Mouse (Mus musculus) hindbrain, embryonic 11.5 days (tissue): ENCODE measurements around the gene Tspan32. TPM values are rescaled to one million over a fixed set of nuclear protein-coding genes. Genes with fewer than 3 reads are reported as not detected.

Experiments
- ATAC-seq: fragments of 200-750 bp; cut with Nextera tagmentation; 2 replicates; pipeline ENCODE4 v1.8.0; 2017; ENCODE audit warnings: mild to moderate bottlenecking, moderate TSS enrichment, moderate library complexity; ENCODE audit not compliant: low FRiP score
- DNase-seq: peaks from one replicate; pipeline ENCODE4 v3.0.0-alpha.2; 2015; ENCODE audit warnings: low spot score
- H3K27ac ChIP-seq: fragments of 300-500 bp; sonication (generic); 2 replicates; pipeline ENCODE4 v1.5.1; 2014; ENCODE audit warnings: mild to moderate bottlenecking, low read depth, low read length
- H3K27me3 ChIP-seq: fragments of 300-500 bp; sonication (generic); 2 replicates; pipeline ENCODE4 v1.6.1; 2014; ENCODE audit warnings: mild to moderate bottlenecking, low read length, moderate library complexity, mixed read lengths; ENCODE audit not compliant: control insufficient read depth, insufficient read depth
- H3K36me3 ChIP-seq: fragments of 300-500 bp; sonication (generic); 2 replicates; pipeline ENCODE4 v1.6.1; 2014; ENCODE audit warnings: mild to moderate bottlenecking, low read length, moderate library complexity, mixed read lengths; ENCODE audit not compliant: control insufficient read depth, insufficient read depth
- H3K4me1 ChIP-seq: fragments of 300-500 bp; sonication (generic); replicated peaks from 2 replicates; pipeline ENCODE4 v1.6.1; 2014; ENCODE audit warnings: low read length, mixed read lengths; ENCODE audit not compliant: control insufficient read depth, insufficient read depth
- H3K4me2 ChIP-seq: fragments of 300-500 bp; sonication (generic); replicated peaks from 2 replicates; pipeline ENCODE4 v1.6.1; 2014; ENCODE audit warnings: mild to moderate bottlenecking, low read depth, low read length
- H3K4me3 ChIP-seq: fragments of 300-500 bp; sonication (generic); 2 replicates; pipeline ENCODE4 v1.5.1; 2014; ENCODE audit warnings: low read depth, low read length
- H3K9ac ChIP-seq: fragments of 300-500 bp; sonication (generic); 2 replicates; pipeline ENCODE4 v1.6.1; 2014; ENCODE audit warnings: low read depth, low read length
- H3K9me3 ChIP-seq: fragments of 300-500 bp; sonication (generic); 2 replicates; pipeline ENCODE4 v1.6.1; 2016; ENCODE audit warnings: low read length; ENCODE audit not compliant: control insufficient read depth
- WGBS: fragments of 180-500 bp; shearing (Covaris S2); extraction: QIAGEN DNeasy Blood & Tissue Kit; methylation state at CpG from one replicate; pipeline ENCODE4 v1.1.7; 2014; 5-methylcytosine and 5-hydroxymethylcytosine counted together
- polyA plus RNA-seq: library from polyadenylated mRNA; unstranded; fragments of >200 nt; fragmentation: Nextera tagmentation; extraction: Ambion mirVana; gene quantifications from 2 replicates; pipeline ENCODE4 v1.2.1, GENCODE M21; 2014

Tspan32 gene
- polyA plus RNA-seq, 1 experiment from 2014 or later = 8.3 TPM

DNA sequence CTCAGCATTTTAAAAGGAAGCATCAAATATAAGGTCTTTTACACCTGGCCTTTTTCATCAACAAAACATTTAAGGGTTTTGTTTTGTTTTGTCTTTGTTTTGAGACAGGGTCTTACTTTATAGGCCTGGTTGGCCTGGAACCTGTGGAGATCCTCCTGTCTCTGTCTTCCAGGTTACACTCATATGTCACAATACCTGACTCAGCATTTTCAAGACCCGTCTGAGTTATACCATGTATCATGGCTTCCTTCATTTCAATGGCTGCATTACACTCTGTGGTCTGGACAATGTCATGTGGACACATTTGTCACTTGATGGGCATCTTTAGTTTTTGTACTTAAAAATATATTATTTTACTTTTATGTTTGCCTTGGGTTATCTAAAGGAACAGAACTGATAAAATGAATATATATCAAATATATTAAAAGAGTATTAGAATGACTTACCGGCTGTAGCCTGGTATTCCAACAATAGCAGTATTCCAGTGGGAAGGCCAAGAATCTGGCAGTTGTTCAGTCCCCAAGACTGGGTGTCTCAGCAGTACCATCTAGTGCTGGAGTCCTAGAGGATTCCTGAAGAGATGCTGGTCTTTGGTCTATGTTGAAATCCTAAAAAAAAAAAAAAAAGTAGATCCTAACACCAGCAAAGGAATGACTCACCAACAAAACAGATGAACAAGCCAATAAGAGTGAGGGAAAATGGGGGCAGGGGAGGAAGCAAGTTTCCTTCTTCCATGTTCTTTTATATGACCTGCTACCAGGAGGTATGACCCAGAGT, 39.4 kb downstream of the Tspan32 start:
- no peaks in the 10 kb centered on the region for H3K27me3 ChIP-seq
- no peak overlapping the region for H3K4me3 ChIP-seq
- H3K9me3 ChIP-seq = 0 out of 2 replicates have a peak, but pooled peaks cover 2% of the 10 kb centered on the region
- no peak overlapping the region for H3K4me2 ChIP-seq
- no peaks in the 10 kb centered on the region for H3K4me1 ChIP-seq
- no peak overlapping the region for H3K27ac ChIP-seq
- no peak for DNase-seq
- no peak for ATAC-seq
- no peak overlapping the region for H3K9ac ChIP-seq
- 94% methylated on average over 2 of the region's 2 CpGs for WGBS
- no peaks in the 10 kb centered on the region for H3K36me3 ChIP-seq

DNA sequence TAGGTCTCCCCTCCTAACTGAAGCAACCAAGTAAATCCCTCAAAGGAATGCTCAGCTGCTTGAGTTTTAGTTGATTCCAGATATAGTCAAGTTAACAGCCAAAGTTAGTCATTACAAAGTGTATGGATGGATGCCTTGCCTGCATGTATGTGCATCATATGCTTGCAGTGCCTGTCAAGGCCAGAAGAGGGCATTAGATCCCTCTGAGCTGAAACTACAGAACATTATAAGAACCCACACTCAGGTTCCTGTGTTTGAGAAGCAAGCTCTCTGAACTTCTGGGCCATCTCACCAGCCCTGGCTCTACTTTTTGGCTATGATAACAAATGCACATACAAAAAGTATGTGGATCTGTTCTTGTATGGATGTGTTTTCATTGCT, 40.0 kb downstream of the Tspan32 start:
- DNase-seq (no peak), ATAC-seq (no peak)
- H3K9me3 ChIP-seq = 0 out of 2 replicates have a peak, but pooled peaks cover 2% of the 10 kb centered on the region
- no peak overlapping the region for H3K4me2 ChIP-seq
- no peak overlapping the region for H3K4me3 ChIP-seq
- H3K36me3 ChIP-seq = no peaks in the 10 kb centered on the region
- no peak overlapping the region for H3K9ac ChIP-seq
- no peaks in the 10 kb centered on the region for H3K27me3 ChIP-seq
- no peak overlapping the region for H3K27ac ChIP-seq
- H3K4me1 ChIP-seq = no peaks in the 10 kb centered on the region

DNA sequence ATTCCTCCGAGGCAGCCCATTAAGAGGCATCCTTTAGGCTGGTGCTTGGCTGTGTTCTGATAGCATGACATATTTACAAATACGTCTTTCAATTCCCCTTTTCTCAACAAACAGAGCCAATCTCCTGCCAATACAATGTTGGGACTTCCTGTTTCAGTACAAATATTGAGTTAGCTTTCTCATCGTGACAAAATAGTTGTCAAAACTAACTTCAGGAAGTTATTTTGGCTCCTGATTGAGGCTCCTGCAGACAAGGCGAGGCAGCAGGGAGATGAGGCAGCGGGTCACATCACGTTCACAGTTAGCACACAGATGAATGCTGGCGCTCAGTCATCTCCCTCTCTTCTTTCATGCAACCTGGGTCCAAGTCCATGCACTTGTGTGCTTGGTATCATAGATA, 41.5 kb downstream of the Tspan32 start:
- no peaks in the 10 kb centered on the region for H3K36me3 ChIP-seq
- DNase-seq = no peak
- no peaks in the 10 kb centered on the region for H3K27me3 ChIP-seq
- no peaks in the 10 kb centered on the region for H3K4me1 ChIP-seq
- 0 out of 2 replicates have a peak, but pooled peaks cover 2% of the 10 kb centered on the region for H3K9me3 ChIP-seq
- H3K9ac ChIP-seq = no peak overlapping the region
- no peak for ATAC-seq
- 89% methylated on average over 7 of the region's 7 CpGs for WGBS
- no peak overlapping the region for H3K4me2 ChIP-seq
- no peak overlapping the region for H3K4me3 ChIP-seq
- no peak overlapping the region for H3K27ac ChIP-seq

DNA sequence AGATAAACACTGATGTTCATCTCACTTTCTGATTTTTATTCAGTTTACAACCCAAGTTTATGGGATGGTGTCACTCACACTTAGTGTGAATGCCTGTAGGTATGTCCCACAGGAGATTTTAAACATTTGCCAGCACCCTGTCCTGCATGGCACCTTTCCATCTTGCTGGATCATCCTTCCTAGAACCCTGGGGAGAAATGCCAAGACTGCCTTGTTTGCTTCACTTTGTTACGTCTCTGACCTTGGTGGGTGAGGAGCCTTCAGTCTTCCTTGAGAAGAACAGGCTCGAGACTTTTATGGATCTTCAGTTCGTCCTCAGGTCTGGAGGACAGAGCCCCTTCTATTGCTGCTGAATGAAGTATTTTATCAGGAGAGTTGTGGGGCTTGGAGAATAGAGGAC, 44.5 kb downstream of the Tspan32 start:
- H3K4me1 ChIP-seq = peaks cover 4% of the 10 kb centered on the region
- DNase-seq = no peak
- no peak overlapping the region for H3K4me3 ChIP-seq
- no peak overlapping the region for H3K4me2 ChIP-seq
- H3K36me3 ChIP-seq = no peaks in the 10 kb centered on the region
- H3K27me3 ChIP-seq = no peaks in the 10 kb centered on the region
- H3K9ac ChIP-seq = no peak overlapping the region
- no peak for ATAC-seq
- H3K27ac ChIP-seq = no peak overlapping the region
- 84% methylated on average over 3 of the region's 3 CpGs for WGBS
- H3K9me3 ChIP-seq = 0 out of 2 replicates have a peak, but pooled peaks cover 2% of the 10 kb centered on the region

DNA sequence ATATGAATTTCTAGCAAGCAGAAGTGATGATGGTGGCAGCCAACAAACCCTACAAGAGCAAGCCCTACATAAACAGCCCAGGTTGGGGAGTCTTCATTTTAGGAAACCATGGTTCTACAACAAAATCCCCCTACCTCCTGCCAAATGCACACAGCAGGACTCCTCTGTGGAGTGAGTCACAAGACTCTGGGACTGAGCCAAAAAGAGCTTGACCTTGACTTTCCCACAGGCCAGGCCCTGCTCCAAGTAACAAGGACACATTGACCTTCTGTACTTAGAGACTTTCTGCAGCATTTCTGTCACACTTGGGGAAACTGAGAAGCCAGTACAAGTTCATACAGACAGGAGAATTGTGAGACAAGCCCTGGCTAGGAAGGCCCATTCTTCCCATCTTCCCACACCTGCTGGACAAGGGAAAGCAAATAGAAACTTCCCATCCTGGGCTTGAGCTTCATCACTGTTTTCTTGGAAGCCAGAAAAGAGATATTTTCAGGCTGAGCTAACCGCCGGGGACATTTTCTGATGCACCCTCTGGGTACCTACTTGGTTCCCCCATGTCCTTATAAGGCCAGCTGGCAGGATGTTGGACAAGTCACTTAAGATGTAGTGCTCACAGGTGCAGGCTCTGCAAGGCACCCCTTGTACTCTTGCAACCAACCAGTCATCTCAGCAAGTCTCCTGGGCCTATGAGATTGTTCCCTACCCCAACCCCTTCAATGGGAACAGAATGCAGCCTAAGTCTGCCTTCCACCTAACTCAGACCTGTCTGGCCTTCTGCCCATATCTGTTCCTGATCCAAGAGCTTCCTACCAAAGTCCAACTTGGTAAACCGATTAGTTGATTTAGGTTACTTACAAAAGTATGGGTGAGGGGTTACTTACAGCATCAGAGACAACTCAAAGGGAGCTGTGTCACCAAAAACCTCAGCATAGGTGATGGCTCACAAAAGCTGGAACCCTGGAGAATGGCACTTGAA, 45.3 kb downstream of the Tspan32 start:
- no peaks in the 10 kb centered on the region for H3K36me3 ChIP-seq

DNA sequence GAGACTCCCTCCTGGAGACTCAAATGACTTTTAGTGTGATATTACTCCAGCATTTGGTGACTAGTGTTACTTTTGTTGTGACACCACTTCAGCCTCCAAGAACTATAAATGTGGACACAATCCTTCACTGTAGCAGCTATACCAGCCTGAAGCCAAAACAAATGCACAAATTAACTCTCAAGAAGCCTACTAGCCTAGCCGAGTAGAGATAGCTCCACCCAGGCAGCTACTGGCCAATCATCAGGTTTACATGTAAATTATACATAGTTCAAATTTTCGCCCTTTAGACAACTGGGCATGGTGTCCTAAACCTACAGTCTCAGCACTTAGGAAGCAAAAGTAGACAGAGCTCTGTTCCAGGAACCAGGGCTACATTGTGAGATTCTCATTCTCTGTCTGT, 46.5 kb downstream of the Tspan32 start:
- Histone ChIP-seq H3K27ac (no peak overlapping the region), H3K4me1 (peaks cover 6% of the 10 kb centered on the region), H3K9me3 (no peaks in the 10 kb centered on the region), H3K4me2 (no peak overlapping the region), H3K36me3 (no peaks in the 10 kb centered on the region), H3K9ac (no peak overlapping the region), H3K27me3 (no peaks in the 10 kb centered on the region), H3K4me3 (no peak overlapping the region)
- DNase-seq = no peak
- no peak for ATAC-seq
- 65% methylated on average over 2 of the region's 2 CpGs for WGBS

More for the DNA sequence above, 45.3 kb downstream of the Tspan32 start:
- DNase-seq (no peak), ATAC-seq (no peak)
- H3K27ac ChIP-seq = no peak overlapping the region
- no peaks in the 10 kb centered on the region for H3K27me3 ChIP-seq
- no peak overlapping the region for H3K4me3 ChIP-seq
- WGBS = 92% methylated on average over 3 of the region's 3 CpGs
- H3K4me1 ChIP-seq = peaks cover 6% of the 10 kb centered on the region
- H3K4me2 ChIP-seq = no peak overlapping the region
- H3K9ac ChIP-seq = no peak overlapping the region
- H3K9me3 ChIP-seq = no peaks in the 10 kb centered on the region

DNA sequence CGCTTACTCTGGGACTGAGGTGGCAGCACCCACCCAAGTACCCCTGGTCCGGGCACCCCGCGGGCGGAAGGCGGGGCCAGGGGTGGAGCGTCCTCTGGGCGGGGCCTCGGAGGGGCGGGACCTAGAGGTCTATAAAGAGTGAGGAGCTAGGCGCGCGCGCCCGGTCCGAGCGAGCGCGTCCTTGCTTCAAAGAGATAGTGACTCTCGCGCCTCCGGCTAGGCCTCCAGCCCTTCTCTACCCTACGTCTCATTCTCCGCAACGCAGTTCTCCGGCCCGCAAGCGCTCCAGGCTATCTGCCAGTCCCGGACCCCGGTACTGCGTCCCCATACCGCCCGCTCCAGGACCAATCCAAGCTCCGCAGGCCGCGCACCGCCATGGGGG, 47.8 kb downstream of the Tspan32 start, which contains the start of gene Cd81:
TSS of gene Cd81 (plus strand) at position 114 of the 382 bp plus-strand sequence.
- Histone ChIP-seq H3K4me2 (peak within 1 kb of the TSS; percentile 89), H3K27me3 (no peaks in the 10 kb centered on the region), H3K36me3 (no peaks in the 10 kb centered on the region), H3K9me3 (no peaks in the 10 kb centered on the region), H3K4me1 (peaks cover 6% of the 10 kb centered on the region), H3K9ac (peak within 1 kb of the TSS; percentile 89), H3K4me3 (peak within 1 kb of the TSS; percentile 94), H3K27ac (peak within 1 kb of the TSS; percentile 61)
- DNase-seq (peak; percentile 90), ATAC-seq (peak; percentile 83)
- 0% methylated on average over 33 of the region's 37 CpGs for WGBS

DNA sequence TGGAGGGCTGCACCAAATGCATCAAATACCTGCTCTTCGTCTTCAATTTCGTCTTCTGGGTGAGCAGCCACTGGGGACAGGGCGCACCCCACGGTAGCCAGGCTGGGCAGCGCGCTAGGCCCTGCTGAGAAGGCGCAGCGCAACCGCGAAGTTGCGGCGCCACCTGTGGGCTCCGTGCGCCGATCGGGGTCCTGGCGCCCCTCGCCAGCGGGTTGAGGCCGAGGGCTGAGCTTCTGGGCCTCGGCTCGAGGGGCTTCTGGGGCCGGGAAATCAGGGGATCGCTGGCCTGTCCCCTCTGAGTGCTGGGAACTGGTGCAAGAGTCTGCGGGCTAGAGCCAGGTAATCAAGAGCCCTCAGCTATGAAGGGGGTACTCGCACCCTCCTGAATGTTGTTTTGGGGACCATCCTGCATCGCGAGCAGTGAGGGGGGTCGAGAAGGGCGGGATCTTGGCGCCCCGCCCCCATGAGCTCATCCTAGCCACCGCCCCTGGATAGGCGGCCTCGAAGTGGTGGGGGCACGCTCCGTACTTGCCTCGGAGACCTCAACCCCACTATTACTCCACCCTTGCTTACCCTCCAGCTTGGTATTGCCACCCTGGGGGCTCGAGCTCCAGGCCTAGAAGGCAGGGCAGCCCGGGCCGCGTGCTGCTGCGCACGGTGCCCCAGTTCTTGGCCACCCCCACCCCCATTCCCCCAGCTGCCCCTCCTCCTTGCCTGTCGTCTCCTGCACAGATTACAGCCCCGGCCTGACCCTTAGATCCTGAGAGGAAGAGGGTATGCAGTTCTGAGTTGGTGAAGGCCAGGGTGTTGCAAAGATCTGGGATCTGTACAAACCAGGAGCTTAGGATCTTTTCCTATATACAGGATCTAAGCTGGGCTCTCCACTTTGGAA, 48.4 kb downstream of the Tspan32 start:
- peak; percentile 62 for ATAC-seq
- under 1% methylated on average over 46 of the region's 46 CpGs for WGBS

More for the DNA sequence above, 48.4 kb downstream of the Tspan32 start:
- Histone ChIP-seq H3K9ac (peak overlapping the region; percentile 89), H3K4me3 (peak overlapping the region; percentile 94), H3K27me3 (no peaks in the 10 kb centered on the region), H3K27ac (peak overlapping the region; percentile 61), H3K4me1 (peaks cover 6% of the 10 kb centered on the region), H3K36me3 (no peaks in the 10 kb centered on the region), H3K9me3 (no peaks in the 10 kb centered on the region), H3K4me2 (peak overlapping the region; percentile 89)
- peak; percentile 77 for DNase-seq
